Mouse (Mus musculus) liver, adult 2 months (tissue): ENCODE data around the gene Vars.
"Not testable (repeated sequence)": the region's sequence is repeated elsewhere in the genome, so short reads cannot be mapped to it uniquely, and the experiment has no call there.

ENCODE experiments used
- CTCF ChIP-seq: fragments of 200-500 bp; IDR thresholded peaks from 2 replicates; pipeline ENCODE4 v1.5.1; 2011; ENCODE audit warnings: low read depth, low read length, control low read depth
- POLR2A ChIP-seq: fragments of 200-500 bp; IDR thresholded peaks from 2 replicates; pipeline ENCODE4 v1.6.1; 2011; ENCODE audit warnings: low read length, control low read depth; ENCODE audit not compliant: insufficient read depth; ENCODE audit errors: extremely low read depth

DNA sequence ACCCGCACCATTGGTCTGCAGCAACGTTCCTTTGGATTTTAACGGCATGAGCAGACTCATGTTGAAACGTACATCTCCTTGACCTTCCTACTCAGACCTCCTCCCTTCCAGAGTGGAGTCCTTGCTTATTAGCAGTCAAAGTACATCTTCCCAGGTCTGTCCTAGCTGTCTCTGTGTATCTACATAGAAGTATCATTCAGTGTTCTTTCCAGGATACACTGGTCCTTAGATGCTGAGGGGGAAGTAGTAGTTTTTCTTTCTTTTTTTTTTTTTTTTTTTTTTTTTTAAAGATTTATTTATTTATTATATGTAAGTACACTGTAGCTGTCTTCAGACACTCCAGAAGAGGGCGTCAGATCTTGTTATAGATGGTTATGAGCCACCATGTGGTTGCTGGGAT lies 5.1 kb downstream of the Vars start:
- TF ChIP-seq CTCF, POLR2A: not testable (repeated sequence)
